Mouse (Mus musculus) activated CD4-positive, CD25-positive, alpha-beta regulatory T cell (primary cell): Measurements from ENCODE around the gene Mogs. TPM values are rescaled to one million over a fixed set of nuclear protein-coding genes. Genes with fewer than 3 reads are reported as not detected.

Source experiments
- polyA plus RNA-seq, 2 experiments: library from polyadenylated mRNA; unstranded; fragments of 100-300 nt; shearing (Covaris generic); gene quantifications; one replicate each; pipeline ENCODE4 v1.2.1; 2017

Gene Mogs
- polyA plus RNA-seq, result 10 to 100 TPM; 86.0 to 98.4 TPM

DNA sequence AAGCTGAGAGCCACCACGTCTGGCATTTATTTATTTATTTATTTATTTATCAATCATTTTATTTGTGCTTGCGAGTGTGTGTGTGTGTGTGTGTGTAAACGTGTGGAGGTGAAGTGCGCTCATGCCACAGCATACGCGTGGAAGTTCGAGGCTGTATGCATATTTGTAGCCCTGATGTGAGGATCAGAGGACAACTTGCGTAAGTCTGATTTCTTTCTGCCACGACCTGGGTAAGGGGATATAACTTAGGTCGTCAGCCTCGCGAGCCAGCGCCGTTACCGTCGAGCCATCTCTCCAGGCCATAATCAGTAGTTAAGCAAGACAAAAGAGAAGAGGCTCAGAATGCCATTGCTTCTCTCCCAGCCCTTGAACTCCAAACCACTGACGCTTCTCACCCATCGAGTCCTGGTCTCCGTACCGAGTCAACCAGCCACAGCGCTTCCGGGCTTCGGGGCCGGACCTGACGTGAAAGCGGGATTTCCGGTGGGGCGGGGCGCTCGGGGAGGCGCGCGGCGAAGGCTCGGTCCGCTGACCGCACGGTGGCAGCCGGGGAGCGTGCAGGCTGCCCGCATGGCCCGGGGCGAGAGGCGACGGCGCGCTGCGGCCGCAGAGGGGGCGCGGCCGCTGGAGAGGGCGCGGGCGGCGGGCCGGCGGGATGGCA, at the start of gene Mogs:
Mogs (plus strand) TSS at position 486 of the 661 bp plus-strand sequence.

DNA sequence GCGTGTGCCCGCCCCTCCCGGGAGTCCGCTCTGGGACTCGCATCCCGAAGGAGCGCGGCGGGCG, 45.2 kb upstream of the Mogs start, which contains the start of gene Tlx2:
Tlx2 (minus strand) TSS at position 47 of the 64 bp plus-strand sequence.

DNA sequence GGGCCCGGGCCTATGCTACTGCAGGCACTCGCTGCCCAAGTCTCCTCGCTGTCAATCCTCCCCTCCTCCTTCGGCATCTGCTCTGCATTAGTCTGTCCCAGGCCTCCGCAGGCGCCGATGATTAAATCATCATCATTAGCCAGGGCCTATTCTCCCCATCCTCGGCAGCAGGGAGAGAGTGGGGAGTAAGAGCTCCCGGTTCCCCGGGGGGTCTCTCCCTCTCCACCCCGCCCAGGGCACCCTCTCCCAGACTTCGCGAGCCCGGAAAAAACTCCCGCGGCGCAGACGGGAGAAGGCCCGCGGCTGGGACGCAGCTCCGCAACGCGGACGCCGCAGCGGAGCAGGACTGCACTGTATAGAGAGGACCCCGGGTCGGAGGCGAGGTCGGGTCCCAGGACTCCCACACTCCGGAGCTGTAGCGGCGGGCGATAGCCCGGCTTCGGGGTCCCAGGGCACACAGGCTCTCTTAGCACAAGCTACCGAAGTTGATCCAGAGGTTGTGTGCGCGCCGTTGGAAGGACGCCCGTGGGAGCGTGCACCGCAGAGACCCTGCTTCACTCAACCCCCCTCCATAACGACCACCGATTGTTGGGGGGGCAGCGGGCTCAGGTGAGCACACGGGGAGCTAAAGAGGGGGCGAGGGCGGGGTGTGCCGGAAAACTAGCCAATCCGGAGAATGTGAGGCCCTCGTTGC, 37.5 kb upstream of the Mogs start, which contains the start of gene Pcgf1:
Pcgf1 (plus strand) TSS at position 240 of the 694 bp plus-strand sequence.

DNA sequence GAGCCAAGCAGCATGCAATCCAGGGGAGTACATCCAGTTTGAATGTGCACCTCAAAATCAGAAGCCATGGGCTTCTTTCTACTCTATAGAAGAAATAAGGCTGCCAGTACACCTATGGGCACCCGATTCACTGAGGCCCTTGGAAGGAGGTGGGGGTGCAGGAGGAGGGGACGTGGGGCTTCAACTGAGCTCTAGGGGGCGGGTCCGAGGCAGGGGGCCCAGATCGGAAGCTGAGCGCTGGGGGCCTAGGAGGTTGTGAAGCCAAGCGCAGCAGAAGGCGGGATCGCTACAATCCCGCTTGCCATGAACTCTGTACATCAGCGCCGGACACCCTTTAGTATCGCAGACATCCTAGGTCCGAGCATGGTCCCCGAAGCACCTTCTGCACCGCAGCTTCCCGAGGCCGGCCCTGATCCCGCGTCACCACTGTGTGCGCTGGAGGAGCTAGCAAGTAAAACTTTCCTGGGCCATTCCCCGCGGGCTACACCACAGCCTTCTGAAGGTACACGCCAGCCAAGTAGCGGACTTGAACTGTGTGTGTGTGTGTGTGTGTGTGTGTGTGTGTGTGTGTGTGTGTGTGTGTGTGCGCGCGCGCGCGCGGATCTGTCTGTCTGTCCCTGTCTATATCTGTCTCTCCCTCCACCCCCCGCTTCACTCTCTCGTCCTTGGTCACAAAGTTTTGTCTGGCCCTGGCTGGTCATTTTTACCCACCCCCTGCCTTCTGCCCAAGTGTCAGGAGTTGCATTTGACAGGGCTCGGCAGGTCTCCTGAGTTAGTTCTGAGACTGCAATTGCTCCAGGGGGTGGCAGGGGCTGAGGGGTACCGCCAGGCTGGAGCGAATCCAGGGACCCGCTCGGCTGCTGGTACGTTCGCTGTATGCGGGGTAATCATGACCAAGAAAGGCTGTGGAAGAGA, 28.9 kb upstream of the Mogs start, which contains the start of gene Lbx2:
Lbx2 (plus strand) TSS at position 247 of the 915 bp plus-strand sequence.

DNA sequence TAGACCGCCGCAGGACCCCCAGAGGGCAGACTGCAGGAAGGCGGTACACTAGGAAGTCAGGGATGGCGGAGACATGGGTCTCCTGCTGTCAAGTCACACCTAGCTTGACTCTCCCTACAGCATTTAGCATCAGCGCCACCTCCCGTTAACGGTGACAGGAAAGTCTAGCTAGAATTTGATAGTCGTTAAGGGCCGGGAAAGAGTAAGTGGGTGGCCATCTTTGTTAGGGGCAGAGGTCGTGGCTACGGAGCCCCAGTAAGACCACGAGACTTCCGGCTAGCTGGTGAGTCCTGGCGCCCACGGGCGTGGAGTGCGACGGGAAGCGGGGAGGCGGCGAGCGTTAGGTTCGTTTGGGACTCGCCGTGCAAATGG, 14.0 kb upstream of the Mogs start, which contains the start of the genes Ccdc142 and Gm42688:
Ccdc142 (plus strand) TSS at position 286 of the 372 bp plus-strand sequence.
Gm42688 (plus strand) TSS at position 302 of the 372 bp plus-strand sequence.

DNA sequence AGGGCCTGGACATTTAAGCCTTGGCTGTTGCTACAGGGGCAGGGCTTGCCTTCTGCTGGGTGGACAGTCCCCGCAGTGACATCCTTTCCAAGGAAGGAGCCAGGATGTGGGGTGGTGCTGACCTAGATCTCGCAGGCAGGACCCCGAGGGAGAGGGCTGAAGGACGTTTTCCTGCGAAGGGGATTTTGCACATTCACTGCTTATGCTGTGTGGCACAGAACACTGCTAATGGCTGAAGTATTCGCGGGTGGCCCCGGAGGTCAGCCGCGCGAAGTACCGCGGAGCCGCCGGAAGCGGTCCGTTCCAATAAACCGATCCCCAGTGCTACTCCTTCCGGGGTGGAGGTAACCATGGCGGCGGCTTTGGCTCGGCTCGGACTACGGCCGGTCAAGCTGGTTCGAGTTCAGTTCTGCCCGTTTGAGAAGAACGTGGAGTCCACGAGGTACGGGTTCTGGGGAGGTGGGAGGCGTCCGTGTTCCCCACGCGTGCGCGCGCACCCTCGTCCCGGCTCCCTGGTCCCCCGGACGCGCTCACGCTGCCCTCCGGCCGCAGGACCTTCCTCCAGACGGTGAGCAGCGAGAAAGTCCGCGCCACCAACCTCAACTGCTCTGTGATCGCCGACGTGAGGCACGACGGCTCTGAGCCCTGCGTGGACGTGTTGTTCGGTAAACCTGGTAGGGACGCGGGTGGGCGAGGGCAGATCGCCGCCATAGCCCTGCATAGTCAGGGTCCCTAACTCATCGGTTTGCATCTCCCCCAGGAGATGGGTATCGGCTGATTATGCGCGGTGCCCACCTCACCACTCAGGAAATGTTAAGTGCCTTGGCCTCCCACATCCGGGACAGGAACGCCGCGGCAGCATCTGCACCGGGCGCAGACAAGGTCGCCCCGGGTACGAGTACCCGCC, 6.3 kb upstream of the Mogs start, which contains the start of gene Mrpl53:
Mrpl53 (plus strand) TSS at position 279 of the 907 bp plus-strand sequence.

DNA sequence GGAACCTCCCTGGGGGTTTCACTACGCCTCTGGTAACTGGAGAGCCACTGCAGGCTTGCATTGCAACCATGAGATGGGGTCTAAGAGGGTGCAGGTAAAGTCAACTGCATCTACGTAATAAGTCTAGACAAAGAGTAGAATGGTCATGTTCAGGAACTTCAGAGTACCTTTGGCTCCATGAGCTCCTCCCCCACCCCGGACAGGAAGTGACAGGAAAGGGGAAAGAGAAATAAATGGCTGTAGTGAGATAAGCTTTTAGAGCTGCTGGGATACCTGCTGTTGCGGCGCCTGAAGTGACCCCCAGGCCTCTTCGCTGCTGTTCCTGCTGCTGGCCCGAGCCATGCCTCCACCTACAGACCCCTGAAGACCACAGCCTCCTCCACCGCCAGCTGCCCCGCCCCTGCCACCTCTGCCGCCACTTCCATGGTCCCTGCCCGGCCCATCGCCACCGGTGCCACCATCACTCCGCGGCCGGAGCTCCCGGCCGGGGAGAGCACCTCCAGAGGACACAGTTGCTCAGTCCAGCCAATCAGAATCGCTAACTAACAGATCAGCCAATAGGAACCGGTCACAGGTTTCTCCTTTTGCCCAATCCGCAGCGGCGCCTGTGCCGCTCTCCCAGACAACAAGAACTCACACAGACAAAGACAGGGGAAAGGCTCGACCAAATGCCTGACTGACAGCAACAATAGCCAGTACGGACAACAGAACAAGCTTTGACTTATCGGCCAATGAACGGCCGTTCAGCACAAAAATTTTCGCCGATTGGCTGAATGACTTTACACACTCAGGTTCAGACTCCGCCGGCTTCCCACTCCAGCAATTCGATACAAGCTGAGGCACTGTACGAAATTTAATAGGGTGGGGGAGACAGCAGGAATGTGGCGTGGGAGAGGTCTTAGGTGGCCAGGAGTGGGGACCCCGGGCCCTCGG, 5.9 kb downstream of the Mogs start, which contains the start of gene Wbp1:
Wbp1 (minus strand) TSS at position 630 of the 933 bp plus-strand sequence.

DNA sequence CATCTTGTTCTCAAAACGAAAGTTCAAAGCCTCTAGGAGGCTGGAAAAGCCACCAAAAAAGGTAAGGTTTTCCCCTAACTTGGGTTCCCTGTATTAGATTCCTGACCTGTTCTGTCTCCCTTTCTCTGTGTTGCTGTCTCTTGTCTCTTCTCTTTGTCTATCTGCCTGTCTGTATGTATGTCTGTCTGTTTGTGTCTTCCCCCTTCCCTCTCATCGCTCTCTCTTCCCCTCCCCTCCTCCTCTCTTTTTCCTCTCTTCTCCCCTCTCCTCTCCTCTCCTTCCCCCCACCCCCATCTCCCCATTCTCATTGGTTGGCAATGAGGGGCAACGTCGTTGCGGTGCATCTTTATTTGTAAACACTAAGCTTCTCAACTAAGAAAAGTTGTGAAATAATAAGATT, 10.0 kb downstream of the Mogs start, which contains the start of gene Ino80b:
Ino80b (minus strand) TSS at position 101 of the 400 bp plus-strand sequence.

DNA sequence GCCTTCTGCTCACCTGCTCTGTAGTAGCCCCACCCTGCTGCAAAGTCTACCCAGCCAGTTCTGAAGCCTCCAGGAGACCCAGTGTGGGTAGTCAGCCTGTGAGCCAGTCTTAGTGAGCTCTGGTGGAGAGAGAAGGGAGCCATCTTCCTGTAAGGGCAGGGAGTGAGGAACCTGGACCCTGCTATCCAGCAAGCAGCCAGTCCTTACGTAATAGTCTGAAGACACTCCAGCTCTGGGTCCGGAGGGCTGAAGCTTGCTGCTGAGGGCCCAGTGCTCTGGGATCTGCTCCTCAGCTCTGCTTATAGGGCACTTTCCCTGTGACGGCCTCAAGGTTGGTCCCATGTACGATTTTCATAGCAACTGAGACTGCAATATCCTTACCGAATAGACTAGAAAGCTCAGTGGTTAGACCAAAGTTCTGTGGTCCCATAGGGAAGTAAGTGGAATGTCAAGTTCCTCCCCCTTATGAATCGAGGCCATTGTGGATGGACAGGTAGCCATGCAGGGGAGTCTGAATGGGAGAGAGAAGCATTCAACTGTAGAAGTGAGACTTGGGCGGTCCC, 19.7 kb downstream of the Mogs start, which contains the start of gene Rtkn:
Rtkn (plus strand) TSS at position 513 of the 563 bp plus-strand sequence.

DNA sequence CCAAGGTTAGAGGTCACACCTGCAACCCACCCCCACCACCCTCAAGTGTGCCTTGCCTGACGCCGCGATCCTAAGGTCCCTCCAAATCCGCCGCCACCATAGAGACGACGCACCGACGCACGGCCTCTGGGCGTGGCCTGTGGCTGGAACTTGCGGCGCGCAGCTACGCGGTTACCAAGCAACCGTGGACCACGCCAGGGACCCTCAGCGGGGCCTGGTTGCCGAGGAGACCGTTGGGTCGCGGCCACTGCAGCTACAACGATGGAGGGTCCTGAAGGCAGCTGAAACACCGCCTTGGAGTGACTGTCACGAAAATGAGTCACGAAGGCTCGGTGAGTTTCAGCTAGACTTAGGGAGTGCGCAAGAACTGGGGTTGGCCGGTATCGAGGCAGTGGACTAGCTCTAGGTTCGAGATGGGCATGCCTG, 41.0 kb downstream of the Mogs start, which contains the start of the genes Wdr54 and 1700003E16Rik:
Wdr54 (minus strand) TSS at position 139 of the 426 bp plus-strand sequence.
1700003E16Rik (plus strand) TSS at position 146 of the 426 bp plus-strand sequence.

DNA sequence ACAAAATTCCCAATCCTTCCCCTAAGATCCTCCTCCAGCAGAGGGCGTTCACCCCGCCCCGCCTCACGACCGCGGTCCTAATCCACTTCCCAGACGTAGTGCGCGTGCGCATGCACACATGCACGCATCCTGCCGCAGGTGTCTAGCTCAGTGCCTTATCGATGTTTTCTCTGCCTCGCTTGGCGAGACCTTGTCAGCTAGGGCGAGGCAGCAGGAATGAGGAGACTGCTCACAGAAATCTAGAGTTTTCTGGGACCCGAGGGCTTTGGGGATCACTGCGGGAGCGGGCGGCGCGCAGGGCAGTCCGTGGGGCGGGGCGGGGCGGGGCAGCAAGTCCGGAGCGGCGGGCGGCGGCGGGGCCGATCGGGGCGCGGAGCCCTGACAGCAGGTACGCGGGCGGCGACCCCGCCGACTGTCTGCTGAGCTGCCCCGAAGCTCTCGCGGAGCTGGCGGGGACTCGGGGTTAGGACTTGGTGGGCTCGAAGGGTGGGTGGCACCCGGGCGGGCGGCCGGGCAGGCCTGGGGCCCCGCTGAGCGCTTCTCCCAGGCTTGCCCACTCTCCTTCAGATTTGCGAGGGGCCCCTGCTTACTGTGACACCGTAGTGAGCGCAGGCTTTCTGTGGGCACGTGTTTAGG, 50.4 kb downstream of the Mogs start, which contains the start of gene Dctn1:
Dctn1 (plus strand) TSS at position 314 of the 636 bp plus-strand sequence.

Other genes starting within 250 kb of the Mogs start
- 10 to 100 TPM in 1 of 2 experiments, 1 to 10 TPM in 1; 7.2 to 10.4 TPM for gene Sema4f, start 175.7 kb upstream of the Mogs start, polyA plus RNA-seq
- under 1 TPM; 0.20 to 0.56 TPM for gene M1ap, start 168.6 kb upstream of the Mogs start, polyA plus RNA-seq
- gene Dok1, start 82.0 kb upstream of the Mogs start, polyA plus RNA-seq, result 10 to 100 TPM; 32.4 to 50.7 TPM
- under 1 TPM; 0.33 to 0.43 TPM for gene Loxl3, start 81.3 kb upstream of the Mogs start, polyA plus RNA-seq
- gene Aup1, start 61.0 kb upstream of the Mogs start, polyA plus RNA-seq, result 100 to 1,000 TPM; 423 to 439 TPM
- gene Htra2, start 60.2 kb upstream of the Mogs start, polyA plus RNA-seq, result 10 to 100 TPM; 41.1 to 48.9 TPM
- 1 to 10 TPM in 1 of 2 experiments, under 1 TPM in 1; 0.52 to 2.8 TPM for gene Dqx1, start 57.7 kb upstream of the Mogs start, polyA plus RNA-seq
- under 1 TPM in 1 of 2 experiments, not detected in 1; 0.11 TPM for gene Tlx2, start 45.2 kb upstream of the Mogs start, polyA plus RNA-seq
- gene Pcgf1, start 37.6 kb upstream of the Mogs start, polyA plus RNA-seq, result 10 to 100 TPM; 34.0 to 46.7 TPM
- under 1 TPM; 0.22 to 0.33 TPM for gene Lbx2, start 29.1 kb upstream of the Mogs start, polyA plus RNA-seq
- gene Ccdc142, start 13.9 kb upstream of the Mogs start, polyA plus RNA-seq, result 1 to 10 TPM; 3.9 to 7.1 TPM
- gene Gm42688, start 13.9 kb upstream of the Mogs start, polyA plus RNA-seq, result 1 to 10 TPM; 6.6 to 8.2 TPM
- gene Mrpl53, start 6.5 kb upstream of the Mogs start, polyA plus RNA-seq, result 10 to 100 TPM; 51.7 to 65.2 TPM
- 10 to 100 TPM; 63.4 to 63.9 TPM for gene Wbp1, start 6.1 kb downstream of the Mogs start, polyA plus RNA-seq
- 10 to 100 TPM; 38.5 to 41.6 TPM for gene Ino80b, start 9.9 kb downstream of the Mogs start, polyA plus RNA-seq
- under 1 TPM; 0.26 to 0.30 TPM for gene Rtkn, start 20.0 kb downstream of the Mogs start, polyA plus RNA-seq
- under 1 TPM; 0.38 to 0.82 TPM for gene Wdr54, start 40.9 kb downstream of the Mogs start, polyA plus RNA-seq
- not detected for gene 1700003E16Rik, start 40.9 kb downstream of the Mogs start, polyA plus RNA-seq
- gene Dctn1, start 50.4 kb downstream of the Mogs start, polyA plus RNA-seq, result 10 to 100 TPM; 43.0 to 63.2 TPM
- gene Slc4a5, start 104.3 kb downstream of the Mogs start, polyA plus RNA-seq, result under 1 TPM; 0.06 to 0.57 TPM
- 10 to 100 TPM; 79.7 to 84.7 TPM for gene Mthfd2, start 210.4 kb downstream of the Mogs start, polyA plus RNA-seq
- 100 to 1,000 TPM; 129 to 176 TPM for gene Mob1a, start 210.5 kb downstream of the Mogs start, polyA plus RNA-seq
- gene Bola3, start 233.7 kb downstream of the Mogs start, polyA plus RNA-seq, result 100 to 1,000 TPM in 1 of 2 experiments, 10 to 100 TPM in 1; 97.1 to 103 TPM